10 mouse cellular contexts compared by ENCODE assay signal in genomic region chr2:73605077-73605476, GRCm38 (mm10). TPM values are rescaled to one million over a fixed set of nuclear protein-coding genes. Genes with fewer than 3 reads are reported as not detected.
DNase-seq lines count a peak whose midpoint lies in the region; ATAC-seq and TF ChIP-seq lines count a peak whose summit lies in the region.
"Had no signal": no experiment of that assay in that cellular context is flagged by ENCODE, and none has a peak within 500 bp of the region (broad histone marks: within the 10 kb centered on the region; RNA-seq: fewer than 3 reads in every experiment).

No protein-coding gene starts in this region.

- H3K27me3 ChIP-seq in cerebellum, adult 2 months (ENCODE audit: control insufficient read depth, insufficient read depth, low read length) = no peaks in the 10 kb centered on the region
- no peaks in the 10 kb centered on the region for H3K27me3 ChIP-seq in midbrain, postnatal 0 days (ENCODE audit: insufficient read depth, low read length)
- H3K27me3 ChIP-seq: limb, embryonic 13.5 days; neural tube, embryonic 12.5 days had no signal

- TF ChIP-seq CTCF in cerebellum, adult 2 months (IDR thresholded peaks at IDR 0.05; ENCODE audit: borderline replicate concordance, insufficient read depth, low read depth, low read length) = no peak
- TF ChIP-seq CTCF in brain, embryonic 14.5 days (IDR thresholded peaks at IDR 0.05; ENCODE audit: borderline replicate concordance, extremely low read depth, insufficient read depth, insufficient read length) = no peak
- TF ChIP-seq CTCF in midbrain, postnatal 0 days (IDR thresholded peaks at IDR 0.05) = no peak

- intact Hi-C loops in heart, postnatal 10 days (cut with DNase I) = no loop called here

- TF ChIP-seq POLR2A in cerebellum, adult 2 months (IDR thresholded peaks at IDR 0.05; ENCODE audit: borderline replicate concordance, insufficient read depth, low read length) = no peak
- no peak for TF ChIP-seq POLR2A in brain, embryonic 14.5 days (IDR thresholded peaks at IDR 0.05; ENCODE audit: borderline replicate concordance, extremely low read depth, insufficient read depth, insufficient read length, poor library complexity, severe bottlenecking)

- WGBS in cerebellum, adult 2 months = 18% methylated on average over 8 of the region's 8 CpGs
- WGBS in midbrain, postnatal 0 days = 30% methylated on average over 8 of the region's 8 CpGs

- no peak overlapping the region for H3K27ac ChIP-seq in cerebellum, adult 2 months (ENCODE audit: insufficient read depth, low read length)
- H3K27ac ChIP-seq in midbrain, postnatal 0 days (ENCODE audit: low read depth, low read length) = peak overlapping the region; percentile 77
- H3K27ac ChIP-seq: limb, embryonic 13.5 days; neural tube, embryonic 12.5 days had no signal

- H3K4me1 ChIP-seq in cerebellum, adult 2 months (ENCODE audit: control insufficient read depth, insufficient read depth, low read length) = no peaks in the 10 kb centered on the region; the same call in 1 of the 2 replicates
- peaks cover 11% of the 10 kb centered on the region for H3K4me1 ChIP-seq in midbrain, postnatal 0 days (ENCODE audit: insufficient read depth, low read length)

- no peak overlapping the region for H3K9ac ChIP-seq in midbrain, postnatal 0 days (replicated peaks; ENCODE audit: low read length, poor library complexity, severe bottlenecking)
- H3K9ac ChIP-seq: limb, embryonic 13.5 days; neural tube, embryonic 12.5 days had no signal

- ATAC-seq in midbrain, postnatal 0 days (ENCODE audit: low FRiP score) = peak; percentile 92

- no peak overlapping the region for H3K4me3 ChIP-seq in cerebellum, adult 2 months (replicated peaks; ENCODE audit: insufficient read depth, low read depth, low read length)
- no peak overlapping the region for H3K4me3 ChIP-seq in midbrain, postnatal 0 days (ENCODE audit: low read depth, low read length)
- H3K4me3 ChIP-seq: limb, embryonic 13.5 days; neural tube, embryonic 12.5 days had no signal

- no peaks in the 10 kb centered on the region; the same call in 1 of the 2 replicates for H3K36me3 ChIP-seq in midbrain, postnatal 0 days (ENCODE audit: insufficient read depth, low read length)
- H3K36me3 ChIP-seq: neural tube, embryonic 12.5 days had no signal

- no peak overlapping the region for H3K4me2 ChIP-seq in midbrain, postnatal 0 days (ENCODE audit: low read depth, low read length, poor library complexity, severe bottlenecking)
- H3K4me2 ChIP-seq: limb, embryonic 13.5 days; neural tube, embryonic 12.5 days had no signal

- peak; percentile 42 to 49 for DNase-seq in cerebellum, postnatal 10 days
- no peak for DNase-seq in cerebellum, adult 2 months
- DNase-seq in brain, embryonic 14.5 days (ENCODE audit: low read depth) = peak; percentile 72
- peak; percentile 92 to 96 for DNase-seq in layer of hippocampus, adult 18-20 months (ENCODE audit: low spot score in 2 of 2)
- peak; percentile 83 for DNase-seq in midbrain, postnatal 0 days (ENCODE audit: low spot score)
- no peak for DNase-seq in gastrocnemius, adult 8-10 months (ENCODE audit: low spot score in 2 of 2)
- DNase-seq in cerebellum, adult 9-11 months = no peak
- DNase-seq in heart, postnatal 10 days = no peak

- H3K9me3 ChIP-seq in midbrain, postnatal 0 days (ENCODE audit: low read length) = no peaks in the 10 kb centered on the region
- H3K9me3 ChIP-seq: limb, embryonic 13.5 days; neural tube, embryonic 12.5 days had no signal

RNA-seq across cellular contexts. Expression of gene Chrna1, which starts 24.9 kb away (rescaled TPM):
- 0.03 and 0.08 TPM in 2 replicates for polyA plus RNA-seq in cerebellum, adult 2 months (2012; rRNA removed)
- 0.12 and 0.13 TPM in 2 replicates for polyA plus RNA-seq in brain, embryonic 14.5 days (2012; rRNA removed)
- under 1 TPM; 0.20 to 0.22 TPM for total RNA-seq in layer of hippocampus, adult 18-20 months (2021)
- total RNA-seq in midbrain, postnatal 0 days (2014; rRNA removed) = 0.22 TPM in 1 of 2 replicates, not detected in the other
- 0.25 and 0.31 TPM in 2 replicates for polyA plus RNA-seq in midbrain, postnatal 0 days (2015; fragmentation: Nextera tagmentation; extraction: Ambion mirVana)
- total RNA-seq in gastrocnemius, adult 8-10 months (2022) = 1 to 10 TPM; 4.8 to 5.3 (median 5.2) TPM
- total RNA-seq in heart, postnatal 10 days (2021) = not detected

Comparison
In these comparisons a context has a peak if more than half of its experiments do, and no peak if none do; other contexts are left out.
1. DNase-seq: peak in cerebellum, postnatal 10 days (2 of 2), brain, embryonic 14.5 days (single experiment), layer of hippocampus, adult 18-20 months (2 of 2) and midbrain, postnatal 0 days (single experiment); none in cerebellum, adult 2 months (0 of 2), gastrocnemius, adult 8-10 months (0 of 2), cerebellum, adult 9-11 months (single experiment) and heart, postnatal 10 days (0 of 2).